Mouse (Mus musculus): ENCODE measurements around the gene Cpox.

Cpox gene

GRCm38 (mm10) chr16:58702329-58702932, 32.3 kb downstream of the Cpox start:
- no peak for DNase-seq

DNA sequence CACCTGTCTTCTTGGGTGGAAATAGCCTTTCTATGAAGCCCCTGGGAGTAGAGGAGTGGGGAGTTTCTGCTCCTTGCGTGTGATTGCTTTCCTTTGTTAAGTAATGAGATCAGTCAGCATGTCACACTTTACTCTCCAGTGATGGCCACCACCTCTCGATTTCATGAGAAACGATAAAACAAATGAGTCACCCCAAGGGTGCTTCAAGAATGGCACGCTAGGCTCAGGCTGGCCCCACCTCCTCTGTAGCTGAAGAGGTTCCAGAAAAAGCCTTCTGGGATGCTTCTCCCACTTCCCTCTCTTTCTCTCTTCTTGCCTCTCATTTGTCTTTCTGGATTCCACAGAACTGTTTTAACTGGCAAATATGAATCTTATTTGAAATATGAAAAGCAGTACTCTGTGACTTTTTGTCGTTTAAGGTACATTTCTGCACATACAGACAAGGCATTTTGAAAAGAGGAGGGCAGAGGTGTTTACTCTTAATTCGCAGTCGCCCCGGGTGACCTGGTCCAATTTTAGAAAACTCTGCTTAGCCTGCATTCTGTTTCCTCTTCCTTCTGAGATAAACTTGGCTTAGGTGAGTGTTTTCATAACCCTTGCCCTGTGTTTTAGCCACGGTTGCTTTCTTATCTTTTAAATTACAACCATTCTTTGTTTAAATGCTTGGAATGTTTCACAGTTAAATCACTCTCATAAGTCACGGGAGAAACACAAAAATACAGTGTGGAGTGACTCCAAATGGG, 33.5 kb downstream of the Cpox start:
- DNase-seq, result peak; percentile 27 to 43

DNA sequence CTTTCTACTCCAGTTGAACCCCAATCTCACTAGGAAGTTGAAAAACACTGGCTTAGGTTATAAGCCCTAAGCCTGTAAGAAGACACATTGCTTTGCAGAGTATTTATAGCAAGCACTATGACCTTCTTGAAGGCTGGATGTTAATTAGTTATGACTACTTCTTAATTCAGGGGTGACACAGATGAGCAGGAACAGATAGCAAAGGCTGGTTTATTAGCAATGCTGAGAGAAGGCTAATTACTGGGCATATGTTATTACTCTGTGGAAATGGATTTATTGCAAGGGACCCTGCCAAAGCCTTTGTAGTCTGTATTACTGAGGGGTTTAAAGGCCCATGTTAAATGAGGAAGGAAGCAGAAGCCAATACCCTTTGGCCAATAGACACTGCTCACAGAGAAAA, 34.9 kb downstream of the Cpox start:
- DNase-seq, result no peak

- DNase-seq, result no peak
Measured at GRCm38 (mm10) chr16:58707276-58707905, 37.3 kb downstream of the Cpox start.

- no peak for DNase-seq
Measured at GRCm38 (mm10) chr16:58708601-58709475, 38.7 kb downstream of the Cpox start.

GRCm38 (mm10) chr16:58709536-58709935, 39.4 kb downstream of the Cpox start:
- no peak for DNase-seq

DNA sequence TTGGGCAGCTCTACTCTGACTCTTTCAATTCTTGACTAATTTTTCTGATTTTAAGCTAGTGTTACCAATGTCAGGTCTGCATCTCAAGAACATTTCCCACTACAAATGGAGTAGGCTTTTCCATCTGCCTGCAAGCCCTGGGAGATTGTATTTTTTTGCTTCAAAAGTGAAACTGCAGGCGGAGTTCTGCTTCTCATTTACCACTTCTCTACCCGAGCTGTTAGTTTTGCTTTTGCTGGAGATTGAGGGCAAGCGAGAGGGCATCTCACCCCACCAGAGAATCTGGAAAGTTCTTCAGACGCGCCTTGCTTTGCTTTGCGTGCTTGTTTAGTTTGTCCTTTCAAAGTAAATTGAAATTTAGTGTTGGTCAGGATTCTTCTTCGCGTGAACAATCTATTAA, 42.1 kb downstream of the Cpox start:
- DNase-seq, result no peak

GRCm38 (mm10) chr16:58713128-58713527, 43.0 kb downstream of the Cpox start:
- no peak for DNase-seq

DNA sequence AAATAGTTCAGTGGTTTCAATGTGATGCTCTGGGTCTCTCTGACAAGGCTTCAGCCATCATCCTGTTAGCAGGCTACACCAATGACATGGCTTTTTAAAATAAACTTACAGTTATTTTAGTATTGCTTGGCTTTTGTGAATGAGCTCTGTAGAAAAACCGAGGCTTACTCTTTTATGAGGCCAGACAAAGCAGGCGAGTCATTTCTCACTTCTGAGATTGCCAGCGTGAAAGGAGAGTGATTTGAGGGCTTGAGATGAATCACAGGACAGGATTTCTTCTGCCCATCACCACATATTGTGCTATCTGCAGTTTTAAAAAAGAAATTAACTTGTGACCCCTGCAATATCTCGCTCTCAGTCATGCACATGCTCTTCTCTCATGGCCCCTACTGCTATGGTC, 44.9 kb downstream of the Cpox start:
- DNase-seq, result no peak

- no peak for DNase-seq
Measured at GRCm38 (mm10) chr16:58718666-58719120, 48.6 kb downstream of the Cpox start, which contains the start of gene Gpr15. Gene Gpr15, minus strand, starts transcription at chr16:58719070.

DNA sequence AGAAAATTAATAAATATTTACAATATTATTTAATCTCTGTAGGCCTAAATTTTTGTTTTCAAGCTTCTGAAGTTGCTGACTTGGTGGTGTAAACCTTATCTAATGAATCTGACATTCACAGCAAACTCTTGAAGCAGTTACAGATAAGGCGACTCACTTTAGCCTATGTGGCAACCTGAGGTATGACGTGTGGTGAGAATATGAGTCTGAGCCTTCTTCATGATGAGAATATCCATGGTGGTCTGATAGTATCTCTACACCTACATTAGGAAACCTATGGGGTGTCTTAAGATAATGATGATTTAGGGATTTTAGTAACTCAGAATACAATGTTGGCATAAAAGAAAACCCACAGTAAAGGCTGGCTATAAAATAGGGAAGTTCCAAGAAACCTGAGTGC, 52.2 kb downstream of the Cpox start:
- no peak for DNase-seq

GRCm38 (mm10) chr16:58726680-58727476, 56.8 kb downstream of the Cpox start:
- no peak for DNase-seq

GRCm38 (mm10) chr16:58727477-58728131, 57.5 kb downstream of the Cpox start, which contains the start of gene Cldnd1:
Gene Cldnd1, plus strand, starts transcription at chr16:58727910.
- peak; percentile 94 to 96 for DNase-seq

DNA sequence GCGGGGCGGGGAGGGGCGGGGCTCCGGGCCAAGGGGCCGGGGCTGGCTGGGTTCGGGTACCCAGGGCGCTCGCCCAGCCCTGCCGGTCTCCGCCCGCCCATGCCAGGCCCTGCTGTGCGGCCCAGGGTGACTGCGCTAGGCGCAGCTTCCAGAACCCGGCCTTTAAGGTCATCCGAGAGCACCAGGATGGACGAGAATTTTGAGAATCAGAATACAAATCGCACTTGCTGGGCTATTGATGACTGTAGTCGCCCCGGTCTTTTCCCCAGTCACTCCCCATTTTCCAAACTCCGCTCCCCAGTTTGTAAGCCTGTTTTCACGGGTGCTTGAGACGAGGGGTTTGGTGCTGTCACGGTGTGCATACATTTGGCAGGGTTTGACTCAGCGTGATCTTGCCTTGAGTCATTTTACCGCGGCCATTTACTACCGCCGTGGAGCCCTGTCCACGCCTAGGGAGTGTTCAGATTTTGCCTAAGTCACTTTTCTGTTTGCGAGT, 58.1 kb downstream of the Cpox start:
- DNase-seq, result no peak

DNA sequence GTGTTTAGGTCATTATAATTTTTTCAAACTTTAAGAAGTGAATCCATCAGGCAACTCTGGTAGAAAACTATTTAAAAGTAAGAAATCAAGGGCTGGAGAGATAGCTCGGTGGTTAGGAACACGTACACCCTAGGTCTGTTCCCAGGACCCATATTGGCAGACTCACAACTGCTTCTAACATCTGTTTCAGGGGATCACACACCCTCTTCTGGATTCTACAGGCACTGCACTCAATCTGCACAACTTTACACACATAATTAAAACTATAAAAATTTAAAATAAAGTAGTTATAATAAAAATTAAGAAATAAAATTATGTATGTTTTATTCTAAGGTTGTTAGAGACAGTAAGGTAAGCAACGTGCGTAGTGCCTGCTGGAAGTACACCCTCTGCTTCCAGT, 68.1 kb downstream of the Cpox start:
- DNase-seq, result no peak

GRCm38 (mm10) chr16:58738800-58739199, 68.7 kb downstream of the Cpox start:
- DNase-seq, result no peak

GRCm38 (mm10) chr16:58740751-58741150, 70.7 kb downstream of the Cpox start:
- DNase-seq, result peak in 1 of 2 experiments; percentile 9

DNA sequence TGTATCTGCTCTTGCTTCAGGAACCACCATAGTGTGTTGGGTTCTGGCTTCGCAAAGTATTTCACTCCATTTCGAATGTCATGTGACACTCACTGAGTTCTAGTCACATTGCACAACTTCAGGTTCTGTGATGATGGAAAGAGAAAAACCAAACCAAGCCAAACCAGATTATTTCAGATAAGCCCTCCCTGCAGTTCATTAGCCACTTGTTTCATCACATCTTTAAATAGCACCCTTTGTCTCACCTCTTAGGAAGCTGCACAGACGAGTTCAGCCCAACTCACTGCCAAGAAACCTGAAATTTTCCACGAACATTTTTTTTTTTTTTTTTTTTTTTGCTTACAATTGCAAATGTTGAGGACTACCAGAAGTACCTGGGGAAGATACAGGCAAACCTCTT, 76.6 kb downstream of the Cpox start:
- no peak for DNase-seq

DNA sequence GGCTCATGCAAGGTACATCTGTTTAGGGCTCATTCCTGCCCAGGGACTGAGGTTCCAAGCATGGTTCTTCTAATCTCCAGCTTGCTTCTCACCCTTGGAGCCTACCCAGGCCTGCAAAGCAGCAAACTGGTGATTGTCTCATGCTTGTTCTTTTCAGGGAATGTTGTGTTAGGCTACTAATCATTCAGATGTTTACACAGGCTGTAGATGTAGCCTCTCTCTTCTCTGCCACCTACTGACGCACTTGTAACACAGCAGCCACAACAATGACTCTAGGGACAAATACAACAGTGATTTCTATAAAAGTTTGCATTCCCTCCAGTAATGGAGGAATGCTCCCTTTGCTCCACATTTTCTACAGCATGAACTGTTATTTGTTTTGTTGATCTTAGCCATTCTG, 81.2 kb downstream of the Cpox start:
- DNase-seq, result no peak

DNA sequence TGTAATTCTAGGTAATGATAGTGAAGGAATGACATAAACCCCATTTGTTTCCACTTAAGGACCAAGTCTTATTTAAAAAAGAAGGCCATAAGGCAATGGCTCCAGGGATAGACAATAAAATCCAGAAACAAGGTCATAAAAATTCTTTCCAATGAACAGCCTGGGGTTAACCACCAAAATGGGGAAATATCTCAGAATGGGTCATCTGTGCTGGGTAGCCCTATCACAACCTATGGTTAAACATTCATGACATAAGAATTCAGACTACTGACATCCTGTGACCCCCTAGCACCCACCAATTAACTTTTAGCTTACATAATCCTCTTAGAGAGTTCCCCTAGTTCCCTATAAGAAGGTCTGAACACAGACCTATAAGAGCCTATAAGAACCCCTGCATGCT, 86.1 kb downstream of the Cpox start:
- DNase-seq, result no peak

GRCm38 (mm10) chr16:58763076-58763475, 93.0 kb downstream of the Cpox start, which contains the start of gene Olfr172:
Gene Olfr172, minus strand, starts transcription at chr16:58763176.
- DNase-seq, result no peak
